Mouse (Mus musculus) lung, embryonic 14.5 days (tissue): Measurements from ENCODE around the gene Vasn. TPM values are rescaled to one million over a fixed set of nuclear protein-coding genes. Genes with fewer than 3 reads are reported as not detected.
A peak's percentile ranks its signal among the peaks of the same experiment; 100 is the strongest.
"Not testable (repeated sequence)": the region's sequence is repeated elsewhere in the genome, so short reads cannot be mapped to it uniquely, and the experiment has no call there.

Experiments
- ATAC-seq: fragments of 200-750 bp; cut with Nextera tagmentation; 2 replicates; pipeline ENCODE4 v1.8.0; 2017; ENCODE audit warnings: mild to moderate bottlenecking, moderate TSS enrichment, moderate library complexity; ENCODE audit not compliant: insufficient read depth
- DNase-seq: peaks from one replicate; pipeline ENCODE4 v3.0.0-alpha.2; 2015
- H3K27ac ChIP-seq: fragments of 300-500 bp; sonication (generic); 2 replicates; pipeline ENCODE4 v1.5.1; 2014; ENCODE audit warnings: low read depth, mild to moderate bottlenecking, moderate library complexity
- H3K27me3 ChIP-seq: fragments of 300-500 bp; sonication (generic); 2 replicates; pipeline ENCODE4 v1.6.1; 2014; ENCODE audit warnings: low read length, control low read depth; ENCODE audit not compliant: insufficient read depth
- H3K36me3 ChIP-seq: fragments of 300-500 bp; sonication (generic); 2 replicates; pipeline ENCODE4 v1.6.1; 2014; ENCODE audit warnings: control low read depth; ENCODE audit not compliant: insufficient read depth
- H3K4me1 ChIP-seq: fragments of 300-500 bp; sonication (generic); 2 replicates; pipeline ENCODE4 v1.6.1; 2014; ENCODE audit warnings: antibody characterized with exemption, control low read depth; ENCODE audit not compliant: insufficient read depth
- H3K4me2 ChIP-seq: fragments of 300-500 bp; sonication (generic); 2 replicates; pipeline ENCODE4 v1.6.1; 2014; ENCODE audit warnings: mild to moderate bottlenecking
- H3K4me3 ChIP-seq: fragments of 300-500 bp; sonication (generic); 2 replicates; pipeline ENCODE4 v1.5.1; 2014; ENCODE audit warnings: low read depth, low read length
- H3K9ac ChIP-seq: fragments of 300-500 bp; sonication (generic); 2 replicates; pipeline ENCODE4 v1.6.1; 2014
- H3K9me3 ChIP-seq: fragments of 300-500 bp; sonication (generic); 2 replicates; pipeline ENCODE4 v1.6.1; 2016; ENCODE audit warnings: low read depth, low read length, control low read depth
- CTCF ChIP-seq: IDR thresholded peaks from 2 replicates; pipeline ENCODE4 v1.5.1; 2016; ENCODE audit warnings: antibody characterized with exemption, low read depth
- WGBS: fragments of 180-500 bp; shearing (Covaris S2); extraction: QIAGEN DNeasy Blood & Tissue Kit; methylation state at CpG from one replicate; pipeline ENCODE4 v1.1.7; 2014; 5-methylcytosine and 5-hydroxymethylcytosine counted together
- polyA plus RNA-seq: library from polyadenylated mRNA; unstranded; fragments of >200 nt; fragmentation: Nextera tagmentation; extraction: Ambion mirVana; gene quantifications from 2 replicates; pipeline ENCODE4 v1.2.1, GENCODE M21; 2014

Gene Vasn
- polyA plus RNA-seq, 1 experiment from 2014 or later, result 23.5 TPM

GRCm38 (mm10) chr16:4682628-4683179 is 43.0 kb downstream of the Vasn start:
- Histone ChIP-seq H3K9ac (no peak overlapping the region), H3K36me3 (peaks cover 9% of the 10 kb centered on the region), H3K4me3 (0 out of 2 replicates have a peak overlapping the region, but pooled peaks have one; percentile 95), H3K9me3 (no peaks in the 10 kb centered on the region), H3K27me3 (no peaks in the 10 kb centered on the region), H3K27ac (no peak overlapping the region), H3K4me1 (peaks cover 6% of the 10 kb centered on the region; the same call in 1 of the 2 replicates), H3K4me2 (peak overlapping the region; percentile 94)
- ATAC-seq (no peak), DNase-seq (no peak)
- TF ChIP-seq CTCF, result no peak
- WGBS, result 72% methylated on average over 4 of the region's 4 CpGs

- ATAC-seq, result no peak
- H3K4me1 ChIP-seq, result peaks cover 6% of the 10 kb centered on the region; the same call in 1 of the 2 replicates
- no peaks in the 10 kb centered on the region for H3K9me3 ChIP-seq
- H3K4me3 ChIP-seq, result peak overlapping the region; percentile 95
- peak overlapping the region; percentile 25 for H3K27ac ChIP-seq
- peak overlapping the region; percentile 94 for H3K4me2 ChIP-seq
- peak overlapping the region; percentile 86 for H3K9ac ChIP-seq
- DNase-seq, result no peak
- no peaks in the 10 kb centered on the region for H3K27me3 ChIP-seq
- 28% methylated on average over 9 of the region's 9 CpGs for WGBS
- peaks cover 14% of the 10 kb centered on the region for H3K36me3 ChIP-seq
- TF ChIP-seq CTCF, result no peak
Measured at GRCm38 (mm10) chr16:4683193-4683580, 43.4 kb downstream of the Vasn start.

- TF ChIP-seq CTCF, result no peak
- Histone ChIP-seq H3K27ac (peak overlapping the region; percentile 44), H3K9me3 (no peaks in the 10 kb centered on the region), H3K4me2 (peak overlapping the region; percentile 94), H3K4me3 (peak overlapping the region; percentile 95), H3K4me1 (peaks cover 2% of the 10 kb centered on the region; the same call in 1 of the 2 replicates), H3K36me3 (peaks cover 18% of the 10 kb centered on the region), H3K27me3 (no peaks in the 10 kb centered on the region), H3K9ac (peak overlapping the region; percentile 86)
- DNase-seq (peak; percentile 98), ATAC-seq (peak; percentile 84)
- WGBS, result under 1% methylated on average over 54 of the region's 54 CpGs
Measured at GRCm38 (mm10) chr16:4683581-4684456, 44.1 kb downstream of the Vasn start.

GRCm38 (mm10) chr16:4684457-4684791 is 44.7 kb downstream of the Vasn start:
- no peaks in the 10 kb centered on the region for H3K4me1 ChIP-seq
- under 1% methylated on average over 9 of the region's 9 CpGs for WGBS
- H3K4me3 ChIP-seq, result peak overlapping the region; percentile 95
- peak overlapping the region; percentile 44; the same call in 1 of the 2 replicates for H3K27ac ChIP-seq
- H3K4me2 ChIP-seq, result peak overlapping the region; percentile 94
- DNase-seq, result no peak
- no peaks in the 10 kb centered on the region for H3K9me3 ChIP-seq
- TF ChIP-seq CTCF, result no peak
- ATAC-seq, result no peak; the same call in 1 of the 2 replicates
- peak overlapping the region; percentile 86 for H3K9ac ChIP-seq
- no peaks in the 10 kb centered on the region for H3K27me3 ChIP-seq
- peaks cover 24% of the 10 kb centered on the region for H3K36me3 ChIP-seq

GRCm38 (mm10) chr16:4689371-4689770 is 49.6 kb downstream of the Vasn start:
- WGBS, result 97% methylated on average over 4 of the region's 4 CpGs
- H3K9ac ChIP-seq, result not testable (repeated sequence)
- TF ChIP-seq CTCF, result peak; percentile 7; the same call in 1 of the 2 replicates

More at GRCm38 (mm10) chr16:4689371-4689770, 49.6 kb downstream of the Vasn start:
- not testable (repeated sequence) for ATAC-seq, H3K27me3 ChIP-seq, H3K4me3 ChIP-seq, H3K9me3 ChIP-seq, H3K4me2 ChIP-seq, DNase-seq, H3K27ac ChIP-seq, H3K4me1 ChIP-seq
- H3K36me3 ChIP-seq, result peaks cover 70% of the 10 kb centered on the region

Other genes starting within 250 kb of the Vasn start
- 1.3 and 1.4 TPM in 2 replicates for gene Adcy9, start 219.4 kb upstream of the Vasn start, polyA plus RNA-seq
- gene Srl, start 98.1 kb upstream of the Vasn start, polyA plus RNA-seq, result 18.4 and 20.7 TPM in 2 replicates
- gene Tfap4, start 80.1 kb upstream of the Vasn start, polyA plus RNA-seq, result 23.0 and 24.1 TPM in 2 replicates
- gene Glis2, start 45.2 kb upstream of the Vasn start, polyA plus RNA-seq, result 24.4 and 29.2 TPM in 2 replicates
- gene Pam16, start 15.0 kb upstream of the Vasn start, polyA plus RNA-seq, result 81.9 and 86.3 TPM in 2 replicates
- gene Dnaja3, start within 50 bp of the Vasn start, polyA plus RNA-seq, result 58.7 and 59.3 TPM in 2 replicates
- gene Coro7, start 39.8 kb downstream of the Vasn start, polyA plus RNA-seq, result 13.1 and 15.1 TPM in 2 replicates
- gene Nmral1, start 79.4 kb downstream of the Vasn start, polyA plus RNA-seq, result 93.7 and 102 TPM in 2 replicates
- gene Hmox2, start 86.4 kb downstream of the Vasn start, polyA plus RNA-seq, result 104 and 109 TPM in 2 replicates
- 85.7 and 89.9 TPM in 2 replicates for gene Cdip1, start 150.4 kb downstream of the Vasn start, polyA plus RNA-seq
- gene 4930562C15Rik, start 195.5 kb downstream of the Vasn start, polyA plus RNA-seq, result 1.0 and 1.1 TPM in 2 replicates
- 38.7 and 39.3 TPM in 2 replicates for gene Ubald1, start 240.4 kb downstream of the Vasn start, polyA plus RNA-seq
- 88.0 and 88.8 TPM in 2 replicates for gene Mgrn1, start 246.3 kb downstream of the Vasn start, polyA plus RNA-seq